Mouse (Mus musculus) cerebellum, adult 2 months (tissue): ENCODE data around the gene Plekha3.

Experiments
- CTCF ChIP-seq: fragments of 200-500 bp; IDR thresholded peaks from 2 replicates; pipeline ENCODE4 v1.5.1; 2011; ENCODE audit warnings: low read depth, mild to moderate bottlenecking, control low read depth, low read length, moderate library complexity, borderline replicate concordance; ENCODE audit not compliant: insufficient read depth
- POLR2A ChIP-seq: fragments of 200-500 bp; IDR thresholded peaks from 2 replicates; pipeline ENCODE4 v1.6.1; 2011; ENCODE audit warnings: low read length, control low read depth, borderline replicate concordance; ENCODE audit not compliant: insufficient read depth

- TF ChIP-seq CTCF (no peak), POLR2A (no peak)
These were observed 868 bp downstream of the Plekha3 start for GRCm38 (mm10) chr2:76675949-76676348.
